Mouse (Mus musculus) adrenal gland (tissue): ENCODE results near the gene Tmem82.
"Not testable (repeated sequence)": the region's sequence is repeated elsewhere in the genome, so short reads cannot be mapped to it uniquely, and the experiment has no call there.

ENCODE experiments used
- intact Hi-C: fragments of 180-260 bp; cut with DNase I; formaldehyde crosslinking; loops from one replicate; pipeline ENCODE4 v1.15.1; 2025

The Tmem82 gene

DNA sequence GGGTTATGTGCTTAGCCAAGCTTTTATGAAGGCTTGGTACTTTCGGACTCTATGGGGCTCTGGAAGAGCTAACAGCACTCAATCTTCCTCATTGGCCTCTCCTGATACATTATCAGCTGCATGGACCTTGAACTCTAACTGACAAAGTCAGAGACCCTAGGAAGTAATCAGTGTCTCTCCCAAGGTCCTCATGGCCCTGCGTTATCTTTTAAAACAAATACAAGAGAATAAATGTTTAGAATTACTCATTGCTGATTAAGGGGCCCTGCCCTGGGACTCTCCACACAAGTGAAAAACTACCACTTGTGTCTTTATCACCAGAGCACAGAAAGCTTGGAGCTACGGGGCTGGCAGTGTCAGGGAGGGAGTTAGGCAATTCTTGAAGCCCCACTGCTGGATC is 39.6 kb downstream of the Tmem82 start:
- intact Hi-C loops, result no loop called here

DNA sequence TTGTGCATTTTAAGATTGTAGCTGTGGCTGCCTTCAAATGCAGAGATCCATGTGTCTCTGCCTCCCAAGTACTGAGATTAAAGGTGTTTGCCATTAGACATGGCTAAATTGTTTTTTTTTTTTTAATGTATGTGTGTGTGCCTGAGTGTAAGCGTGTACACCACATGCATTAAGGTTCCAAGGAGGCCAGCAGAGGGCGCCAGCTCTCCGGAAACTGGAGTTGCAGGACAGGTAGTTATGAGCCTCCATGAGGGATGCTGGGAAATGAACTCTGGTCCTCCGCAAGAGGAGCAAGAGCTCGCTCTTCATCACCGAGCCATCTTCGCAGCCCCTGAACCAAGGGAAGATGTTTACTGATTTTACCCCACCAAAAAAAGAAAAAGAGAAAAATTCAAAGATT is 41.6 kb downstream of the Tmem82 start:
- intact Hi-C loops, result loop anchor here (2.0 kb wide), 1 partner anchor 170 kb away; no protein-coding TSS in a partner anchor

DNA sequence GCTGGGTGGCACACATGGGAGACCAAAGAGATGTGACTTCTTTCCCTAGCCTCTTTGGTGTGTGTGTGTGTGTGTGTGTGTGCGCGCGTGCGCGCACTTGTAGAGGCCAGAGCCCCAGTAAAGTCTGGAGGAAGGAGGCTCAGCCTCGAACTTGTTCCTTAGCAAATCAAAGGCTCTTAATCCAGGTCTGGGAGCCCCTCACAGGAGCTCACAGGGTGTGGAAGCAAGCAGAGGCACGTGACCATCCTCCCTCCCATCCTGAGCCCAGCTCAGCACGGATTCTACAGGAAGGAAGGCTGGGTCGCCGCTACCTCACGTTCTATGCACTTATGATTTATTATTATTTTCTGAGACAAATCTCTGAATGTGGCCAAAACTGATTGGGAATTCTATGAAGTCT is 42.0 kb downstream of the Tmem82 start:
- intact Hi-C loops, result loop anchor here (2.0 kb wide), 1 partner anchor 170 kb away; no protein-coding TSS in a partner anchor

DNA sequence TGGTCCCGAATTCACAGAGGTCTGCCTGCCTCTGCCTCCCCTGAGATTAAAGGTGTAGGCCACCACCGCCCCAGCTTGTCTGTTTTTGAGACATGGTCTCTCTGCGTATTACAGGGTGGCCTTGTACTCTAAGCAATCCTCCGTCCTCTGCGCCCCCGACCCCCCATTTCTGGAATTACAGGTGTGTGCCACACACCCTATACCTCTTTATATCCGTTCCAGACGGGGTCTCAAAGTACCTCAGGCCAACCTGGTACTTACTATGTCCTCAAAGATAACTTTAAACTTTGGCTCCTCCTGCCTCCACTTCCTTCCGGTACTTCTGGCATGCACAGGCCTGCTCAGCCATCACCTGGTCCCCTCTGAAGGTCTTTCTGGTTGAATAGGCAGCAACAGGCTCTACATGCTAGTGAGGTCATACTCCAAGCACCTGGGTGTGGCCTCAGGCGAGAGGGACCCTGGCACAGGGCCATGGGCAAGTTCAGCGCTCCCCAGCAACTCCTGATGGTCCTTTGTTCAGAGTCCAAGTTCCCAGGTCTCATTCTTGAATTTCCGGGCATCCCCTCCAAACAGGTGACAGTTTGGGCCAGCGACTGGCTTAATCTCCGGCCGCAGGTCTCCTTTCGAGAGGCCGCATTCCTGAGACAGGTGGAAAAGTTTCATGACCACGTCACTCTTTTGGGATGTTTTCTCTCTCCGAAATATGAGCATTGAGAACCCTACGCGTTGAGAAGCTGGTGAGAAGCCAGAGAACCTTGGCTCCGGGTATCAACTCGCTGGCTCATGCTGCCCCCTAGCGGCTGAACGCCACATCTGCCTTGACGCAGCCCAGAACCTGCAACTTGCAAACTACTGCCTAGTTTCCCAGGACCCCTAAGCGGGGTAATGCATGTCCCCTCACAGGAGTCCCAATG is 43.4 kb downstream of the Tmem82 start:
- intact Hi-C loops, result loop anchor here (1.0 to 5.0 kb wide), 2 partner anchors 43 to 144 kb away; no protein-coding TSS in a partner anchor

DNA sequence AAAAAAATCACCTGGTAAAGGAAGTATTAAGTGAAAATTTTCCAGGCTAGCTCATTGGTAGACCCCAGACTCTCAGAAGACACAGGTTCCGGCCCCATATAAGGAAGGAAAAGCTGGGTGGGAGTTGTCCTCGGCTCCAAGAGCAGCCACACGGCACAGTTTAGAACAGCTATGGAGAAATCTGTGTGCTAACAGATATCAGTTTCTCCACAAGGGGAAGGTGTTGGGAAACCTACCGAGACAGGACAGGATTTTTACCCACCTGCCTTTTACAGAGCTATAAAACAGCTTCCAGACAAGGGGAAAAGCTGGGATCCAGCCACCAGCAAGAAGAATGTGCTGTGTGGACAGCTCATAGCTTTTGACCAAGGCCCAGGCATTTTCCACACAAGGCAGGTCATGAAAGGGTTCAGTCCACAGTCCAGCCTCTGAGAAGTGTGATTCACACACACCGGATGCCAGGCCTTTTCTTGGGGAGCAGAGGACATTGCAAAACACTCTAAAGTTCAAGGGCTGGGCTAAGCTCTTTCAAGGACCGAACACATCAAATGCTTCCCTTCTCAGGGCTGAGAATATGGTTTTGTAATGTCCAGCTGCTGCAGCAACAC is 45.0 kb downstream of the Tmem82 start:
- intact Hi-C loops, result loop anchor here (5.0 kb wide), 1 partner anchor 41 kb away; no protein-coding TSS in a partner anchor

DNA sequence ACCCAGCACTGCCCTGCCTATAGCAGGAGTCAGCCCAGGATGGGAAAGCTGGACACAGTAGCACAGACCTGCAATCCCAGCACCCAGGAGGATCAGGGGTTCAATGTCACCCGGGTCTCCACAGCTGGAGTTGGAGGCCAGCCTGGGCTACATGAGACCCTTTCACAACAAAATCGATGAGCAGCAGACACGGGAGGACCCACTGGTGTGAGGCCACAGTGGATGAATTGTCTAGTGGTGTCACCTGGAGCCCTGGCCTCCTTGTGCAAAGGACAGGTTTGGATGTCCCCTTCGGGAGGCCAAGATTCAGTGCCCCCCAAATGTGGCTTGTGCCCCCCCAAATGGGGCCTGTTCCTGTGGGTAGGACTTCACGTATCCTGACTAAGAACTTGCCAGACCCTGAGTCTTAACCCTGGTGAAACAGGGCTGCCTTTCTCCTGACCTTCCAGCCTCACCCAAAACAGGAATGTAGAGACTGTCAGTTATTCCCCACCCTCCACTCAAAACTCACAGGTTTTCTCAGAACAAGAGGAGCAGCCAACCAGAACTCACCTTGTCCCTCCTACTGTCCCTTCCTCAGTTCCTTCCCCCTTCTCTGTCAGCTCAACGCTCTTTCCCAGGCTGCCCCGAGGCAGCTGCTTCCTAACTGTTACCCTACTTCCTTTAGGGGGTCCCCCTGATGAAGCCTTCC is 45.6 kb downstream of the Tmem82 start:
- intact Hi-C loops, result loop anchor here (5.0 kb wide), 1 partner anchor 41 kb away; no protein-coding TSS in a partner anchor

DNA sequence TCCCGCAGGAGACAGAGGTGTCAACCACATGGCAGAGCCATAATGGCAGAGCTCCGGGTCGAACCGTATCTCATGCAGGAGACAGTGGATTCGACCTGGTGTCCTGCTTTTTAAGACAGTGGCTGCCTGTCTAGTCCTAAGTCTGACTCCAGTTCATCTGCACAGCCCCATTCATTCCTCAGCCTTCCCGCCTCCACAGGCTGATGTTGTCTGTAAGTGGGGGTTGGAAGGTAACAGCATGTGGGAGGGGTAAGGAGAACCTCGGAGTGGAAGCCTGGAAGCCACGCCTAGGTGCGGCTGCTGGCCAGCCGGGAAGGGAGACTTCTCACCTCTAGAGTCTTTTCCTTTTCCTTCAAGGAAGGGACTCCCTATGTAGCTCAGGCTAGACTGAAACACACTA is 46.5 kb downstream of the Tmem82 start:
- intact Hi-C loops, result loop anchor here (5.0 kb wide), 1 partner anchor 40 kb away; no protein-coding TSS in a partner anchor

DNA sequence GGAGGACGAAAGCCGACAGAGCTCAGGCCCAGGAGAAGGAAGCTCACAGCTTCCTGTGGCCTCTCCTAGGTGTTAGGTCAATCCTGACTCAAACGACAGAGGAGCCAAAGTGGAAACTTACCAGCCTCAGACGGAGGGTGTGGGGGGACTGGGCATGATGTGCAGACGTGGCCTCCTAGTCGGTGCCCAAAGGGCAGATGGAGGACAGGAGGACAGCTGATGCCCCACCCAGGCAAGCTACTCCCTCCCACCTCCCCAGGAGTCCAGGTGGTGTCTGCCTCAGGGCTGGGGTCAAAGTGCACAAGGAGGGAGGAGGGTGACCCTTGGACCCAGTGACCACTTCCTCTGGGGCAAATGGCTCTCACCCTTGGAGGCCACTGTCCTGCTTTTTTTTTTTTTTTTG is 47.1 kb downstream of the Tmem82 start:
- intact Hi-C loops, result loop anchor here (5.0 kb wide), 1 partner anchor 39 kb away; no protein-coding TSS in a partner anchor

DNA sequence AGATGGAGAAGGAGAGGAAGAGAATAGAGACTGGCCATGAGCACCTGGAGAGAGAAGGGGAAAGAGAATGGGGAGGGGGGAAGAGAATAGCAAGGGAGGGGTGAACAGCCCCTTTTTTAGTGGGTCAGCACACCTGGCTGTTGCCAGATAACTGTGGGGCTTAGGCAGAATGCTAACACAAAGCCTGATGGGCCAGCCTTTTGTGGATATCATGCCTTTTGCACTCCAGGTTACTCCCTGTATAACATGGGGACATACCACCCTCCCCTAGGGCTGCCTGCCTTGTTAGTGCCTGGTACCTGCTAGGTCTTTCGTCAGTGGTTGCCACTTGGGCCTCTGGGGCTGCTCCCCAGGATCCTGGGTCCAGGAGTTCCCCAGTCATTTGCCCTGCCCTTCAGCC is 47.6 kb downstream of the Tmem82 start:
- intact Hi-C loops, result loop anchor here (5.0 kb wide), 1 partner anchor 39 kb away; no protein-coding TSS in a partner anchor

DNA sequence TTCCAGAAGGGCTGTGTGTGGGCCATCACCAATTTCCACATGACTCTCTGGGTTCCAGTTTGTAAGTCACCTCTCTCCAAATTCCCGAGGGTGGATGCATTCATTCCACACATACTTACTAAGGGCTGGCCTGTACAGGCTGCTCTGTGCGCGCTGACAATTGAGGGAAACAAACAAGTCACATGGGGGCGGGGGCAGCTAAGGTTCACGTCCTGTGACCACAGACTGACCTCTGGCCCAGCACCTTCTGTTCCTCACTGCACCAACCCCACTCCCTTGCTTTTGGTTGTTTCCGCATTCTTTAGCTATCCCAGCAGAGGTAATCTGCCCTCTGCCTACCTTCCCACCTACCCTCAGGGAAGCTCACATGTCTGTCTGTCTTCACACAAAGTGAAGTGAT is 48.4 kb downstream of the Tmem82 start:
- intact Hi-C loops, result loop anchor here (5.0 kb wide), 1 partner anchor 38 kb away; no protein-coding TSS in a partner anchor

DNA sequence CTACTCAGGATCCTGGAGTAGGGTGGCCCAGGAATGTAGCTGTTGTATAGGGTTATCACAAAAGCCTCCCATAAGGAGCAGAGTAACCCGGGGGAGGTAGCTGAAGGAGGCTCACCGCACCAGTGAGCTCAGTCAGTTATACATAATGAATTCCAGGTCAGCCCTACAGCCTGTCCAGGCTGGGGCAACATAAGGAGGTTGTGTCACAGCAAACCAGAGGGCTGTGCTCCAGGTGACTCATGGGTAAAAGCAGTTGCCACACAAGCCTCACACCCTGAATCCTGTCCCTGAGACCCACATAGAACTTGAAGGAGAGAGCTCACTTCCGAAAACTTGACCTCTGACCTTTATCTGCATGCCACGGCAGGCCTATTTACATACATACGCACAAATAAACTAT is 49.5 kb downstream of the Tmem82 start:
- intact Hi-C loops, result no loop called here

DNA sequence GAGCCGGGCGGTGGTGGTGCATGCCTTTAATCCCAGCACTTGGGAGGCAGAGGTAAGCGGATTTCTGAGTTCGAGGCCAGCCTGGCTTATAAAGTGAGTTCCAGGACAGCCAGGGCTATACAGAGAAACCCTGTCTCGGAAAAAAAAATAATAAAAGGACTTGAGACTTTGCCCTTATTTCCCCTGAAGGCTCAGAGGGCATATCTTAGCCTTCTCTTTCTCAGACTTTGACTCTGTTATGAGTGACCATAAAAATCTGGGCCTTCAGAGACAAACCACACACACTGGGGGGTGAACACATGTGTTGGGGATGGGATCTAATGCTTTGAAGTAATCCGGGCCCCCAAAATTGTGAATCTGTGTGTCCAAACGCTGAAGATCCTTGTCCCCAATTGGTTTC is 51.3 kb downstream of the Tmem82 start:
- intact Hi-C loops, result not testable (repeated sequence)

DNA sequence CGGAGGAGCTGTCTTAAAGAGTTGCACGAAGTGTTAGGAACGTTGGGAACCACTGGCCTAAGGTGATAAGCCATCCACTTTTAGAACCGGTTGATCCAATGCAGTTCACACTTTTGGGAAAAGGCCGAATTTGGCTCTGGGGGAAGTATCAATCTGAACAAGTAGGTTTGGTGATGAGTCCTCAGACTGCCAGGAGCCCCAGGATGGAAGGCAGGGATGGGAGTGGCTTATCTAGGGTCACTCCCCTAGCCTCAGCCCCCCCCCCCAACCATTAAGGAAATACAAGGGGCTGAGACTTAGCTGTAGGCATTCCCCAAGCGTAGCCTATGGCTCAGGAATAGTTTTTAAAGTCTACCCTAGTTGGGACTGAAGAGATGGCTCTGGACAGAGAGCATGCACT is 52.2 kb downstream of the Tmem82 start:
- intact Hi-C loops, result no loop called here

DNA sequence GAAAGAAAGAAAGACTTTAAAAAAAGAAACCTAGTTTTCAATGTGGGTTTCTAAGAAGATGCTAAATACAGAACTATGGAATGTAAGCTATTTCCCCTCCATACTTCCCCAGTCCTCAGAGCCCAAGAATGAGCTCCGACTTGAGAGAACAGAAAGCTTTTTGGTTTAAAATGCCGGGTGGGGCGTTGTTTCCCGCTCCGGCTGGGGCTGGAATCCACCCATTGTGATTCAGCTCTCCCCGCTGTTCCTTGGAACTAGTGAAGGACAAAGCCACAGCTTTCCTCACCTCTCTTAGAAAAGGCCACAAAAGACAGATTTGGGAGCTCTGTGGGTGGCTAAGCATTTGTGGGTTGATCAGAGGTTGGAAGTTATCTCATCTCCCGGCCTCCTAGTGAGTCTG is 53.1 kb downstream of the Tmem82 start:
- intact Hi-C loops, result no loop called here

DNA sequence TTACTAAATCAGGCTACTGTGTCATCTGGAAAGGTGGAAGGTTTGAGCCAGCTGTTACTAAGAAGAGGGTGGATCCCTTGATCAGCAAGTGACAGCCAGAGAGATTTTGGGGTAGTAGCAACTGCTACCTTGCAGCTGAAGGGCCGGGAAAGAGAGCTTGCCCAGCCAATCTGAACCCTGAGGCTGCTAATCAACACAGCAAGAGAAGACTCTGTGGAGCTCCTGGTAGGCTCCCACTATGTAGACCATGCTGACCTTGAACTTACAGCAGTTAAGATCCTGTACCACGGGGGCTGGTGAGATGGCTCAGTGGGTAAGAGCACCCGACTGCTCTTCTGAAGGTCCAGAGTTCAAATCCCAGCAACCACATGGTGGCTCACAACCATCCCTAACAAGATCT is 53.8 kb downstream of the Tmem82 start:
- intact Hi-C loops, result loop anchor here (5.0 kb wide), 1 partner anchor 72 kb away; no protein-coding TSS in a partner anchor

DNA sequence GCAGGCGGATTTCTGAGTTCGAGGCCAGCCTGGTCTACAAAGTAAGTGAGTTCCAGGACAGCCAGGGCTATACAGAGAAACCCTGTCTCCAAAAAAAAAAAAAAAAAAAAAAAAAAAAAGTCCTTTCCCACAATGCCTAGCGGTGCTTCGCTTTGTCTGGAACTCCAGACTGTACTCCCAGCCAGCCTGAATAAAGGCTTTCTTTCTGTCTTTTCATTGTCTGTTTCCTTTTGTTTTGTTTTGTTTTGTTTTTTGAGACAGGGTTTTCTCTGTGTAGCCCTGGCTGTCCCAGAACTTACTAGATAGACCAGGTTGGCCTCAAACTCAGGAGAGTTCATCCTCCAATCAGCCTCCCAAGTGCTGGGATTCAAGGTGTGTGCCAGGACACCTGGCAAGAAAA is 54.2 kb downstream of the Tmem82 start:
- intact Hi-C loops, result loop anchor here (5.0 kb wide), 1 partner anchor 72 kb away; no protein-coding TSS in a partner anchor
